Mouse (Mus musculus) kidney, postnatal 10 days (tissue): ENCODE results near the gene Foxd3.

ENCODE experiments used
- DNase-seq: peaks from one replicate; pipeline ENCODE4 v3.0.0; 2021; ENCODE audit warnings: mixed read lengths

Foxd3 gene

DNA sequence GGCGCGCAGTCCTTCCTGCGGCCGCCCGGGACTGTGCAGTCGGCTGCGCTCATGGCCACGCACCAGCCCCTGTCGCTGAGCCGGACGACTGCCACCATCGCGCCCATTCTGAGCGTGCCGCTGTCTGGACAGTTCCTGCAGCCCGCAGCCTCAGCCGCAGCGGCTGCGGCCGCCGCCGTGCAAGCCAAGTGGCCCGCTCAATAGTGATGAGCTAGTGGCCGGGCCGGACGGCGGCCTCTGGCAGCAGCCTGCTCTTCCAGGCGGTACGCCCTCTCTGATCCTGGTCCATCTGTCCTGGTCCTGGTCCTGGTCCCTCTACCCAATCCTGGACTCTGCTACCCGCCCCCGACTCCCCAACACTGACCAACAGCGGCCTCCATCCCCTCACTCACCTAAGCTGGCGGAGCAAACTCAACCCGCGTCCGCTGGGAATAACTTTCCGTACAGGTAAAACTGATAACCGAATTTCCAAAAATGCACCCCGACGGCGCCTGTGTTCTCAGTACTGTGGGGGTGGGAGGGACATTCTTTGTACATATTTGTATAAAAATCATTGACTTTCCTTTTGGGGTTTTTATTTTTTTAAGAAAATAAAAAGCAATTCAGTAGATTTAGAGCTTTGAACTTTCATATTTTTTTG, 1.9 kb downstream of the Foxd3 start:
- peak; percentile 35 for DNase-seq

- DNase-seq: no peak
Observed at GRCm38 (mm10) chr4:99658881-99659280, 2.8 kb downstream of the Foxd3 start.

DNA sequence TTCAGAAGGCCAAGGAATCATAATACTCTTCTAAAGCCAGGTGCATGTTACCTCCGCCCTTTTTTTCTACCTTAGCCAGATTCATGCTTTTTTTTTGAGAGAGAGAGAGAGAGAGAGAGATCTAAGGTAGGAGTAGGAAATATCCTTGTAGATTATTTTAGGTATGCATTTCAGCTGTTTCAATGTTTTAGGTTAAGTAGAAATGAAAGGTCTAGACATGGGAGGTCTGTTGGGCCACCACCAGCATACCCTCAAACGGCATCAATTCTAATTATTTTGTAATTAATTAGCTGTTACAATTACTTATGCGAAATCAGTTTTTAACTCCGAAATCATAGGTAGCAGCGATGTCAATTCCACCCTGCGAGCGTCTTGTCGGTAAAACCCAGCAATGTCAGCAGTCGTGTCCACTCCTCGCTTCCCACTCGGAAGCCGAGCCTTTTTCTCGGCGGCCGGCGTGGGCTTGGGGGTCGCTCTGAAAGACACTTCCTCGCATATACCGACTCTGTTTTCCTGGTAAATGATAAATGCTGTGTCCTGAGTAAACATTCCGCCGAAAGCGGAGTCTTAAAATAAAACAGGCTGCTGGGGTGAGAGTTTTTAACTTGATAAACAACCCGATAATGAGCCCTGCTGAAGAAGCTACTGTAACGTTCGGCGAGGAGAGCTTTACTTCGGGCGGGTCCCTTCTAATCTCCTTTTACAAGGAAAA, 3.4 kb downstream of the Foxd3 start:
- DNase-seq: peak; percentile 12

DNA sequence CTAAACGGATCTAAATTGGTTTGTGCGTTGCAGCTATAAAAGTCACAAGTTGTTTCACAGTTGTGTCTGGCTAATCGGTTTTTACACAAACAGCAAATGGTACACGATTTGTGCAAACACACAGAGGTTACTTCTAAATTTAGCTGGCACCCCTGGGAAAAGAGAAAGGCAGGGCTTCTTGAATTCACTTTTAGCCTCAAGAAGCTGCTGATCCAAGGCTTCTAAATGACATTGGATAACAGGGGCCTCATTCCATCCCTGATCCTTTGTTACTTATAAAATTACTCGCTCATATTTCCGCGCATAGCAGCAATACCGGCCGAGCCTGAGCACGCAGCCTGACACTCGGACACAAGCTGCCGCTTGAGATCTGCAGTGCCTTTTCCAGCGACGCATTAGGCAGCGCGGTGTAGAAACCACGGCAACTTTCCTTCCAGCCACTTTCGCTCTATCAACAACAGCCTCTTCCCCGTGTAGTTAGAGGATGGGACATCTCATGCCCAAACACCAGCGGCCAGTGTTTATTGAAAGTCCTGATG, 4.0 kb downstream of the Foxd3 start:
- DNase-seq: peak; percentile 40

- DNase-seq: peak; percentile 86
Observed at GRCm38 (mm10) chr4:99660981-99661380, 4.9 kb downstream of the Foxd3 start.

DNA sequence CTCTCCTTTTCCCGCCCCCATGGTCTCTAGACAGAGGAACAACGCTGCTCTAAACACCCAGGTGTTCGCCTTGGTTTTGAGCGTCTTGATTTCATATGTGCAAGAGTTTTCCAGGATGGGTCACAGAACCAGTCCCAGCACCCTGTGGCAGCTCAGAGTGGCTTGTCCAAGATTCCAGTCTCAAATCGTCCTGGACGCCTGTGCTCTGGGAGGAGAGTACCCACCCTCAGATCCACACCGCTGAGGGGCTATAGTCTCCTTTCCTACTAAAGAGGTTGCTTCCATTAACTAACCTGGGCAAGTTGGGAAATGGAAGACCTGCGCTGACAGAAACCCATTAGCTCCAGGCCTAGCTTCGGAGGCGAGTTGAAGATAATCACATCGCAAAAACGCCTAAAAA, 5.9 kb downstream of the Foxd3 start:
- no peak for DNase-seq

DNA sequence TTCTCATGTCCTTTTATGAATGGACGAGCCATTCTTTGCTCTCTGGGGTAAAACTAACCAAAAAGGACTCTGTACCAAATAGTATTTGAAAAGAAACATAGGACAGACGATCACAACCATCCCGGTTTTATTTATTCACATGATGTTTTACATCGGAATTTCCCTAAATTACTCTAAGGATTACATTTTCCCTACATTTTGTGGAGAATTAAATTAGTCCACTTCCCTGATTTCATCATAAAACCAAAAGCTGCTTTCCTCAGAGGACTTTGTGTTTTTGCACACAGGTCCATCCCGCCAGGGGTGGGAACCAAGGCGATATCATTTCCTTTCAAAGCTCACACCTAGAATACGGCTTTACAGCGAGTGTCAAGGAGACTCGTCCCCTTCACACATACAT, 6.3 kb downstream of the Foxd3 start:
- DNase-seq: no peak

DNA sequence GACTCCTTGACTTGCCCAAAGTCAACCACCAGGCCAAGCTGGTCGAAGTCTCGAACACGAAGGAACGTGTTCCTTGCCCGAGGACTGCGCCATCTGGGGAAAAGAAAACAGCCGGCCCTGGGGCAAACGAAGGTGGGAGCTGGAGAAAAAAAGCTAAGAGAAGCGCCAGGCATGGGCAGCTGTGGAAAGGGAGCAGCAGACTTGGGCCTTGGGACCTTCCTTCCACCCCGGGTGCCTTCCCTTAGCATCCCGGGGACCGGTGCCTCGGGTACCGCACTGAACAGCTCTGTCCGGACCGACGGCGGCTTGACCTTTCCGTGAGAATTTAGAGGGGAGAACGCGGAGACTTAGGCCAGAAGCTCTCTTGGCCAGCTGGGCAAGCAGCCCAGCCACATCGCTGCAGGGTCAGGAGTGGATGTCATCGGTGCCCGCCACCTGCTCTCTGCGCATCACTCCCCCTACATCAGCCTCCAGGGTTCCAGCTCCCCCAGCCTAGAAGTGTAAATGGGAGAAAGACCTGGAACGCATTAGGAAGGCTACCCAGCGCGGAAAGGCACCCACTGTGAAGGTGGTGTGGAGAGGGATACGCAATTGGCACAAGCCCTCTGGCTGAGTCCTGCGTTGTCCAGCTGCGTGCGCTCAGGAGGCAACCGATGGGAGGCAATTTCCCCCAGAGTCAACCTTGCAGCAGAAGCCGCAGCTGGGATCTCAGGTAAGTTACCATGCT, 6.9 kb downstream of the Foxd3 start:
- no peak for DNase-seq

DNA sequence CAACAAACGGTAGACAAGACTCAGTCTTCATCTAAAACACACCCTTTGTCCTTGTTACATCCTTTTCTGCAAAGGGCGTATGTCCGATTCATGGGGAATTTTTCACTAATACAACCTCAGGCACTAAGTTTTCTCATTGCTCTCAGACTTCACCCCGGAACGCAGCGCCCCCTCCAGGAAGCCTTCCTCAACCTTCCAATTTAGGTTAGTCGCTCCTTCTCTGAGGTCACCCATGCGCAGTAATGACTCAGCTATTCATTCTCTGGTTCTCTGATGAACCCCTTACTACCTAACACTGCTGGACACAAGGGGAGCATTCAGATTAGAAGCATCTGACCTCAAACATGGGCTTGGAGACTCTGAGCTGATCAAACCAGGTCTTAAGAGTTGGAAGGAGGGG, 7.6 kb downstream of the Foxd3 start:
- peak; percentile 9 for DNase-seq

GRCm38 (mm10) chr4:99670203-99670851, 14.2 kb downstream of the Foxd3 start:
- DNase-seq: no peak

GRCm38 (mm10) chr4:99675191-99675590, 19.1 kb downstream of the Foxd3 start:
- DNase-seq: no peak

DNA sequence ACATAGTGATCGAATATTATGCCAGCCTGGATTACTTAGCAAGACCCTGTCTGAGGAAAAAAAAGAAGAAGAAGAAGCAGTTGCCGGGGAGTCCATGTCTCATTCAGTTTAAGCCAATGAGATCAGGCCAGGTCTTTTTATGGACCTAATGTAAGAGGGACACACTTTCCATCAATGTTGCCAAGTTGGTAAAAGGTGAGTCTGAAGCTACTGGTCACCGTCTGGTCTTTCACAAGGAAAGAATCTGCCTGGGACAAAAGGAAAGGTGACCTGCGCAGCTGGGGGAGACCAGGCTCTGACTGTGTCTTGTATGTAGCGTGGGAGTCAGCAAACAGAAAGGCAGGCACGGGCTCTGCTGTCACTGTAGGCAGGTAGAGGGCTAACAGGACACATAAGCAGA, 27.8 kb downstream of the Foxd3 start:
- no peak for DNase-seq

DNA sequence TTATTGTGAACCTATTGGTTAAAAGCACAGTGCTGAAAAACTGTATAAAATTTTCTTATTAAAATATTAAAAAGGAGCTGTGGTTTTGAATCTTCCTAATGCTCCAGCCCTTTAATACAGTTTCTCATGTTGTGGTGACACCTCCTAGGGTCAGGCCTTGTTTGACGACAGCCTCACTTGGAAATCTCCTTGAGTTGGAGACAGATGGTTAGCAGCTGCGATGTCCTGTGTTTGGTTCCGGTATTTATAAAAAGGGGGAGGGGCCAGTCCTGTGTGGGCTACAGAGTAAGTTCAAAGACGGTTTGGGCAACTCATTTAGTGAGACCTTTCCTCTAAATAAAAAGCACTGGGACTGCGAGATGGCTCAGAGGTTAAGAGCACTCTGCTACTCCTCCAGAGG, 30.2 kb downstream of the Foxd3 start:
- DNase-seq: no peak
